Mouse (Mus musculus): ENCODE results near the gene Dydc1. TPM values are rescaled to one million over a fixed set of nuclear protein-coding genes. Genes with fewer than 3 reads are reported as not detected.

Dydc1 gene
- polyA plus RNA-seq, 1 experiment from 2014 or later = not detected

- DNase-seq (ENCODE audit: low spot score) = no peak
- no peaks in the 10 kb centered on the region for H3K9me3 ChIP-seq
- no peaks in the 10 kb centered on the region for H3K27me3 ChIP-seq (replicated peaks; ENCODE audit: low read depth, poor library complexity, severe bottlenecking)
- no peak overlapping the region for H3K4me3 ChIP-seq
- H3K36me3 ChIP-seq (replicated peaks) = no peaks in the 10 kb centered on the region
- WGBS = 12% methylated on average over 1 of the region's 1 CpGs
- H3K4me1 ChIP-seq = no peaks in the 10 kb centered on the region
- no peak overlapping the region for H3K27ac ChIP-seq (replicated peaks)
These were observed 6.3 kb upstream of the Dydc1 start for GRCm38 (mm10) chr14:41066416-41066815.

- H3K27ac ChIP-seq (replicated peaks) = no peak within 1 kb of the TSS
- peaks cover 11% of the 10 kb centered on the region for H3K4me1 ChIP-seq
- H3K4me3 ChIP-seq = no peak within 1 kb of the TSS
- DNase-seq (ENCODE audit: low spot score) = no peak
- H3K36me3 ChIP-seq (replicated peaks) = no peaks in the 10 kb centered on the region
- no peaks in the 10 kb centered on the region for H3K9me3 ChIP-seq
- H3K27me3 ChIP-seq (replicated peaks; ENCODE audit: low read depth, poor library complexity, severe bottlenecking) = peaks cover 6% of the 10 kb centered on the region
These were observed 3.6 kb upstream of the Dydc1 start, which contains the start of gene Dydc2 for GRCm38 (mm10) chr14:41069108-41069507. TSS of gene Dydc2 (minus strand) at chr14:41069208.

- Histone ChIP-seq H3K4me1 (peaks cover 11% of the 10 kb centered on the region), H3K27ac (replicated peaks) (no peak overlapping the region), H3K4me3 (no peak overlapping the region), H3K9me3 (no peaks in the 10 kb centered on the region), H3K27me3 (replicated peaks; ENCODE audit: low read depth, poor library complexity, severe bottlenecking) (peaks cover 6% of the 10 kb centered on the region), H3K36me3 (replicated peaks) (no peaks in the 10 kb centered on the region)
- WGBS = 79% methylated on average over 3 of the region's 3 CpGs
- DNase-seq (ENCODE audit: low spot score) = no peak
These were observed 2.4 kb upstream of the Dydc1 start for GRCm38 (mm10) chr14:41070343-41070742.

GRCm38 (mm10) chr14:41072944-41073275 lies 199 bp downstream of the Dydc1 start:
- no peak overlapping the region for H3K27ac ChIP-seq (replicated peaks)
- peaks cover 6% of the 10 kb centered on the region for H3K27me3 ChIP-seq (replicated peaks; ENCODE audit: low read depth, poor library complexity, severe bottlenecking)
- no peaks in the 10 kb centered on the region for H3K9me3 ChIP-seq
- no peaks in the 10 kb centered on the region for H3K36me3 ChIP-seq (replicated peaks)
- H3K4me3 ChIP-seq = peak overlapping the region; percentile 57
- DNase-seq (ENCODE audit: low spot score) = no peak
- 2% methylated on average over 8 of the region's 8 CpGs for WGBS
- peaks cover 11% of the 10 kb centered on the region for H3K4me1 ChIP-seq

- 87% methylated on average over 2 of the region's 2 CpGs for WGBS
- Histone ChIP-seq H3K4me3 (no peak overlapping the region), H3K9me3 (no peaks in the 10 kb centered on the region), H3K27me3 (replicated peaks; ENCODE audit: low read depth, poor library complexity, severe bottlenecking) (no peaks in the 10 kb centered on the region), H3K36me3 (replicated peaks) (no peaks in the 10 kb centered on the region), H3K27ac (replicated peaks) (no peak overlapping the region), H3K4me1 (no peaks in the 10 kb centered on the region)
- no peak for DNase-seq (ENCODE audit: low spot score)
These were observed 9.7 kb downstream of the Dydc1 start for GRCm38 (mm10) chr14:41082408-41082807.

- no peaks in the 10 kb centered on the region for H3K9me3 ChIP-seq
- no peaks in the 10 kb centered on the region for H3K4me1 ChIP-seq
- H3K36me3 ChIP-seq (replicated peaks) = no peaks in the 10 kb centered on the region
- 83% methylated on average over 1 of the region's 1 CpGs for WGBS
- H3K27ac ChIP-seq (replicated peaks) = no peak overlapping the region
- peak; percentile 11 for DNase-seq (ENCODE audit: low spot score)
- H3K4me3 ChIP-seq = no peak overlapping the region
- H3K27me3 ChIP-seq (replicated peaks; ENCODE audit: low read depth, poor library complexity, severe bottlenecking) = no peaks in the 10 kb centered on the region
These were observed 14.8 kb downstream of the Dydc1 start for GRCm38 (mm10) chr14:41087509-41087908.

- Histone ChIP-seq H3K36me3 (replicated peaks) (no peaks in the 10 kb centered on the region), H3K9me3 (no peaks in the 10 kb centered on the region), H3K27me3 (replicated peaks; ENCODE audit: low read depth, poor library complexity, severe bottlenecking) (no peaks in the 10 kb centered on the region), H3K27ac (replicated peaks) (no peak overlapping the region), H3K4me3 (no peak overlapping the region), H3K4me1 (no peaks in the 10 kb centered on the region)
- peak; percentile 40 for DNase-seq (ENCODE audit: low spot score)
- 41% methylated on average over 8 of the region's 8 CpGs for WGBS
These were observed 18.1 kb downstream of the Dydc1 start for GRCm38 (mm10) chr14:41090777-41091176.

- DNase-seq (ENCODE audit: low spot score) = no peak
- no peak overlapping the region for H3K4me3 ChIP-seq
- H3K36me3 ChIP-seq (replicated peaks) = no peaks in the 10 kb centered on the region
- no peaks in the 10 kb centered on the region for H3K27me3 ChIP-seq (replicated peaks; ENCODE audit: low read depth, poor library complexity, severe bottlenecking)
- H3K27ac ChIP-seq (replicated peaks) = no peak overlapping the region
- no peaks in the 10 kb centered on the region for H3K4me1 ChIP-seq
- 55% methylated on average over 1 of the region's 1 CpGs for WGBS
- H3K9me3 ChIP-seq = no peaks in the 10 kb centered on the region
These were observed 21.4 kb downstream of the Dydc1 start for GRCm38 (mm10) chr14:41094114-41094513.

GRCm38 (mm10) chr14:41096296-41096860 lies 23.7 kb downstream of the Dydc1 start:
- Histone ChIP-seq H3K36me3 (replicated peaks) (no peaks in the 10 kb centered on the region), H3K4me1 (no peaks in the 10 kb centered on the region), H3K4me3 (no peak overlapping the region), H3K9me3 (no peaks in the 10 kb centered on the region), H3K27ac (replicated peaks) (no peak overlapping the region), H3K27me3 (replicated peaks; ENCODE audit: low read depth, poor library complexity, severe bottlenecking) (no peaks in the 10 kb centered on the region)
- 87% methylated on average over 3 of the region's 3 CpGs for WGBS
- DNase-seq (ENCODE audit: low spot score) = no peak

- Histone ChIP-seq H3K36me3 (replicated peaks) (no peaks in the 10 kb centered on the region), H3K4me1 (no peaks in the 10 kb centered on the region), H3K4me3 (no peak overlapping the region), H3K27me3 (replicated peaks; ENCODE audit: low read depth, poor library complexity, severe bottlenecking) (no peaks in the 10 kb centered on the region), H3K9me3 (no peaks in the 10 kb centered on the region), H3K27ac (replicated peaks) (no peak overlapping the region)
- 74% methylated on average over 1 of the region's 1 CpGs for WGBS
- no peak for DNase-seq (ENCODE audit: low spot score)
These were observed 26.0 kb downstream of the Dydc1 start for GRCm38 (mm10) chr14:41098726-41099125.

- H3K27me3 ChIP-seq (replicated peaks; ENCODE audit: low read depth, poor library complexity, severe bottlenecking) = no peaks in the 10 kb centered on the region
- H3K4me3 ChIP-seq = no peak overlapping the region
- WGBS = 89% methylated on average over 3 of the region's 3 CpGs
- H3K4me1 ChIP-seq = no peaks in the 10 kb centered on the region
- no peak for DNase-seq (ENCODE audit: low spot score)
- no peak overlapping the region for H3K27ac ChIP-seq (replicated peaks)
- no peaks in the 10 kb centered on the region for H3K36me3 ChIP-seq (replicated peaks)
- no peaks in the 10 kb centered on the region for H3K9me3 ChIP-seq
These were observed 28.0 kb downstream of the Dydc1 start for GRCm38 (mm10) chr14:41100712-41101111.

- H3K27ac ChIP-seq (replicated peaks) = no peak overlapping the region
- H3K36me3 ChIP-seq (replicated peaks) = no peaks in the 10 kb centered on the region
- no peaks in the 10 kb centered on the region for H3K27me3 ChIP-seq (replicated peaks; ENCODE audit: low read depth, poor library complexity, severe bottlenecking)
- DNase-seq (ENCODE audit: low spot score) = no peak
- H3K9me3 ChIP-seq = no peaks in the 10 kb centered on the region
- H3K4me3 ChIP-seq = no peak overlapping the region
- H3K4me1 ChIP-seq = no peaks in the 10 kb centered on the region
- 84% methylated on average over 5 of the region's 5 CpGs for WGBS
These were observed 28.5 kb downstream of the Dydc1 start for GRCm38 (mm10) chr14:41101242-41101641.

GRCm38 (mm10) chr14:41102269-41102668 lies 29.6 kb downstream of the Dydc1 start:
- Histone ChIP-seq H3K36me3 (replicated peaks) (no peaks in the 10 kb centered on the region), H3K4me1 (no peaks in the 10 kb centered on the region), H3K4me3 (no peak overlapping the region), H3K27me3 (replicated peaks; ENCODE audit: low read depth, poor library complexity, severe bottlenecking) (no peaks in the 10 kb centered on the region), H3K27ac (replicated peaks) (no peak overlapping the region), H3K9me3 (no peaks in the 10 kb centered on the region)
- no peak for DNase-seq (ENCODE audit: low spot score)
- 89% methylated on average over 2 of the region's 2 CpGs for WGBS

All from embryonic facial prominence, embryonic 10.5 days (tissue).